Mouse (Mus musculus) kidney, adult 18-20 months (tissue): ENCODE results near the gene Kif16b.

ENCODE experiments used
- DNase-seq: peaks from one replicate; pipeline ENCODE4 v3.0.0; 2021

Gene Kif16b

DNA sequence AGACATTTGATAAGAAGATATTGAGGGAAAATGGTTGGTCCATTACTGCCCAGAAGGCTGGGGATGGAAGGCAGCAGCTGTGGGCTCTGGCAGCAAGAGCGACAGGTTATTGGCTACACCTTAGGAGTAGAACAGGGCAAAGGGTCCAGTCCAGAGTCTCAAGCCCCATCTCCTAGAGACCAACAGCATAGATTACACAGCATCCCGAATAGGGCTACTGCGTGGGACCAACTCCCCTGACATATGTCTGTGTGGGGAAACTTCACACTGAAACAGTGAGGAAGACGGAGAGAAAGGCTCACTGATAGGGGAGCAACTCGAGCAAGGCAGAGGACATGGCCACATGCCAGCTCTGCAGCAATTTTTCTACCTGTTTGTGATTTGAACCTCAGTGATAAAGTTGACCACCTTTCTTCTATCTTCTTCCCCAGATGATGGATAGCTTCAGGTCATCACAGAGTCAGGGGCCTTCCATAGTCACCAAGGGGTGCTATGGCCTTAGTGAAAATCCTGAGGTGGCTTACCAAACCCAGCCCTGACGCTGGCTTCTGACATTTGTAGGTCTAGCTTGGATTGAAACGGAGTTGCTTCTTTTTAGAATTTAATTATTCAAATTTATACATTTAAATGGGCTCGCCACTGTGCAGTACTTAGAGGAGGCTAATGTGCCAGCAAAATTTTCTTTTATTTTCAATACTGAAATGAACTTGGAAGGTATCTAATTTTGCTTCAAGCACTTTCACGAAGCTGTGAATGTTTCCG lies 170.1 kb downstream of the Kif16b start:
- no peak for DNase-seq

GRCm38 (mm10) chr2:142724215-142725001 lies 176.9 kb downstream of the Kif16b start:
- no peak for DNase-seq

DNA sequence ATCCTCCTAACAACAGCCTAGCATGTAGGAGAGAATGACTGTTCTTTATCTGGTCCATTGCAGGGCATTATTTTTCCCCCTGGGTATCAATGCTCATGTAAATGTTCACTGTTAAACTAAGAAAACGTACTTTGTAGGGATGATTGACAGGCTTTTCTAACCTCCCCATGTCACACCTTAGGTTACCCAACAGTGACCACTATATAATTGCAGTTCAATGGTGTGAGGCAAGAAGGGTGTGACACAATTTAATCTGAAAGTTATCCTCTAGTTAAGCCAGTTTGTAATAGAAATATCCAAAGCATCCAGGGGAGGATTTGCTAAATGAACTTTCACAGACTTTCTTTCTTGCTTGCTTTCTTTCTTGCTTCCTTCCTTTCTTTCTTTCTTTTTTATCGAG lies 181.2 kb downstream of the Kif16b start:
- DNase-seq = no peak

- no peak for DNase-seq
Measured at GRCm38 (mm10) chr2:142718998-142719397, 182.3 kb downstream of the Kif16b start.

DNA sequence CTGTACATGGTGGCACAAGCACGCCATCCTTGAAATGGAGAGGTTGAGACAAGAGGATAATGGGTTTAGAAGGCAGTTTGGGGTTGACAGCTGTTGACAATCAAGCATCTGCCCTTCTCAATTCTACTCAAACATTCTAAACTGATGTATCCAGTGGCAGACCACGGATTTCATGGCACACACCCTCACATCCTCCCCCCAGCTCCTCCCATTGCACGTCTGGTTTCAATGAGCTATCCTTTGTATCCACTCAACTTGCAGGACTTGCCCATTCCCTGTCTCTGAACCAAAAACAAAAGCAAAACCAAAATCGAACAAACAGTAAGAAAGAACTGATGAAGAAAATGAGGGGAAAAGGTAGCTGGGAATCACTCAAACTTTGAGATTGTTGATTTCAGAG lies 183.7 kb downstream of the Kif16b start:
- DNase-seq = no peak

DNA sequence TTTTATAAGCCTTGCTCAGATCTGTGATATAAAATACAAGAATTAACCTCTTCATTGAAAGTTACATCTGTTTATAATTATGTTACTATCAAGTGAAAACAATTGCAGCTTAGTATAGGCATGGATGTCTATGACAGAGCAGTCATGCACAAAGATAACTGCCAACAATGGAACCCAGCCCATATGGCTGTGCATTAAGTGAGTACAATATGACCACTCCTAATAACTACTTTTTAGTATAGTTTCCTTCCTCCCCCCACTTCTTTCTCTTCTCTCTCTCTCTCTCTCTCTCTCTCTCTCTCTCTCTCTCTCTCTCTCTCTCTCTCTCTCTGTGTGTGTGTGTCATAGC lies 185.4 kb downstream of the Kif16b start:
- DNase-seq = no peak

DNA sequence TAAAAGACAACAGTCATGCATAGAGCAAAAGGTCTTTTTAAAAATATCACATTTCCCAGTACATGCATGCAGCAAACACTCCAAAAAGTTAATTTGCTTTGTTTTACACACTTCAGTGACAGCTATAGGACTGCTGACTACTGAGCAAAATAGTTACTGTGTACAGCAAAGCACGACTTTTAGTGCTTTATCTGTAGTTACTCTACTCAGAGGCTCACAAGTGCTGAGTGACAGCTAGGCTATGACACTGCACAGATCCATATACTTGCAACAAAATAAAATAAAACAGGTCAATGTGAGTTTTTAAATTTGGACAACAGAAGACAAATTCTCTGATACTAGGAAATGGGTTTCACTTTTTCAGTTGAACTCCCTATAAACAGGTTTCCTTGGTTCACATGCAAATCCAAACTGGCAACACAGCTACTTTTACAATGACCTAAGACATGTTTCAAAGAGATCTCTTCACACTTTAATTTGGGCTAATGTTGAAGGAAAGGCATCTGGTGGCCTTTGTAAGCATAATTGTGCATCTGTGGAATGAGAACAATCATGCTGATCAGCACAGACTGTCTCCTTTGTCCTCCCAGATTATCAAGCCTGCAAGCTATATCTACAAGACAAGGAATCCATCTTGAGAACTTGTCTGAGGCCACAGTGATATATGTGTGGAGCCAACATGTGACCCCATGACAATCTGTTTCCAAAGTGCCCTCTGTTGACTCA lies 186.0 kb downstream of the Kif16b start:
- DNase-seq = no peak

DNA sequence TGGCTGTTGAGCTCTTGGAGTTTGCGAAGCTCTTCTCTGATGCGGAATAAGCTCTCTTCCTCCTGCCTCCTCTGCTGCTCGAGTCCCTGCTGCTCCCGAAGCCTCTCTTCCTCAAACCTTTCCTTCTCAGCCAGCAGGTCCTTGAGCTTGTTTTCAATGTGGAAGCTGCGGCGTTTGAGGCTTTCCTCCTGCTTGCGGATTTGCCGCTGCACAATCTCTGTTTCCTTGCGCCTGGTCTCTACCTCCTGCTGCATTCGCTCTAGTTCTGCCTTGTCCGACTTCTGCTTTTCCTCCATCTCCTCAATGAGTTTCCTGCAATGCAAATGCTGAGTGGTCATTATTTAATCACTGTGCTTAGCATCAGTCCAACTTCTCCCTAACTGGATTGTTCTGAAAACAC lies 188.6 kb downstream of the Kif16b start:
- no peak for DNase-seq

DNA sequence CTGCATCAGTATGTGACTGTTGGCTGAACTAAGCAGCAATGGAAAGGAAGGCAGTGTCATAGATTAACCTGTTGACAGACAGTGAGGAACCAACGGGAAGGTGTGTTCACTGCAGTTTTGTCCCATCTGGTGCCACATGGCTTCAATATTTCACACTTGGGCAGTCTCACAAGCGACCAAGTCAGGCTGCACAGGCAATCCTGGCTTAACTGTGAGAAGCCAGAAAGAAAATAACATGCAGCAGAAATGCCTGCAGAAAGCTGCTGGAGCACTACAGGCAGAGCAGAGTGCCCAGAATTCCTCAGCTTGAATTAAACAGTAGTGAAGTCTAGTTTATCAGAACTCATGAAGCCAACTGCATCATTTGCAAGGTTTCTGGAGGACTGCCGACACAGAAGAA lies 192.0 kb downstream of the Kif16b start:
- no peak for DNase-seq

- DNase-seq = no peak
Measured at GRCm38 (mm10) chr2:142700689-142701088, 200.6 kb downstream of the Kif16b start.

DNA sequence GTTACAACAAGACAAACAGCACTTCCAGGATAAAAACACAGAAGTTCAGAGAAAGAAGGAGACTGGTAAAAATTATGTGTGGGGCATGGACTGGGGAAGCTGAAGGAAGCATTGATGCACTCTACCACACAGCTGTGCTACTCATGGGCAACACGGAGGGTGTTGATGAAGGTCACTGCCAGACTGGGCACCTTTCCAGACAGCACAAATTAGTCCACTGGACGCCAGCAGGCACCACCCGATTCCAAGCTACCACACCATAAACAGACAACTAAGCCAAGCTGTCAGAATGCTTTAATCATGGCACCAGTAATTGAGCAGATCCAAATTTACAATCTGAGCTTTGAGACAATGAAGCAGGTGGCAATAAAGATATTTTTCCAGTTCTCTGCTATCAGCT lies 202.7 kb downstream of the Kif16b start:
- no peak for DNase-seq

DNA sequence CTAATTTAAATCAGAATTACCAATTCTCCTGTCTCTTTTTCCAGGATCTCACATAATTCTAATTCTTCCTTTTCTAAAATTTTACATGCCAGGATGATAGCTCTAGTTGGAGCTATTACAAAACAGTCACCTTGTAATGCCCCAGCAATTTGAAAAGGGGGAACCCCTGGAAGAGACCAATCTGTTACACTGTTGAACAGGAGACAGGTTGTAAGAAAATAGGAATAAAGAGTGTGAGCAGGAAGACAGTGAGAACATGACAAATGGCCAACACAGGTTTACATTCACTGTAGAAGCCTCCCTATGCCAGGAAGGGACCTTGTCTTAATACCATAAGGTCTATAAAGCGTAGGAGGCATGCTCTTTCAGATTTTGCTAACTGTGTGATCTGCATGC lies 206.4 kb downstream of the Kif16b start:
- no peak for DNase-seq

DNA sequence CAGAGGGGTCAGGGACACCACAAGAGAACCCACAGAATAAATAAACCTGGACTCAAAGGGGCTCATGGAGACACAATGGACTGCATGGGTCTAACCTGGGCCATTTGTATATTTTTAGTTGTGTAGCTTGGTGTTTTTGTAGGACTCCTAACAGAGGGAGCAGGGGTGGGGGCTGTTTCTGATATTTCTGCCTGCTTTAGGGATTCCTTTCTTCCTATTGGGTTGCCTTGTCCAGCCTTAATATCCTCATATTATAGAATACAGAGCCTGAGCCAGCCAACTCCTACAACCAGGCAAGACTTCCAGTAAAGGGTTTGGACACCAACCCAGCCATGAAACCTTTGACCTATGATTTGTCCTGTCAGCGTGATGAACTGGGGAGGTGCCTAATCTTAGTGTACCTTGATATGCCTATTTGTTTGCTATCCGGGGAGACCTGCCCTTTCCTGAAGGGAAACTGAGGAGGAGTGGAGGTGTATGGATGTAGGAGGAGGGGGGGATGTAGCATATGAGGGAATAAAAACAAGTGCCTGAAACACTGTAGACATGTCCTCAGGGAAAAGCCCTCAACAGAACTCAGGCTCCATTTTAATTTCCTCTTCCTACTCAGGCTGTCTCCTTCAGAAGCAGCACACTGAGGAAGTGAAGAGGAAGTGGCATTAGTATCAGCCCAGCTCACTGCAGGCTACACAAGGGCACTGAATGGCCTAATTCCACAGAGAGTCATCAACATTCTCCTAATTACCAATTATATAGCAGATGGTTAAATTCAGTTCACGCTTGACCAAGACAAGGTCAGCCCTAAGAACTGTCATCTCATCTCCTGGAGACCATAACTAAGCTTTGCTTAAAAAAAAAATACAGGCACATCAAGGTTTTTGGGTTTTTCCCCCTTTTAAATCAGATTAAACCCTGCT lies 207.1 kb downstream of the Kif16b start:
- DNase-seq = no peak

DNA sequence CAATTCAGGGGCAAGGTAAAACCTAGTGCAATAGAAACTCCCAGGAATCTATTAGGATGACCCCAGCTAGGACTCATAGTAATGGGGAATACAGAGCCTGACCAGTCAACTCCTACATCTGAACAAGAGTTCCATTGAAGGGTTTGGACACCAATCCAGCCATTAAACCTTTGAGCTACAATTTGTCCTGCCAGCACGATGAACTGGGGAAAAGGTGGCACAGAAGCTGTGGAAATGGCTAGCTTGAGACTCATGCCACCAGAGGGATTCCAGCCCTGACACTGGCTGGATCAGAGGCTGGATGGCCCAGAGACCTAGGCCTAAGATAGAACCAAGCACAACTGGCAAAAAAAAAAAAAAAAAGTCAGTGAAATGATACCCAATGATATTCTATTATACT lies 207.9 kb downstream of the Kif16b start:
- no peak for DNase-seq

DNA sequence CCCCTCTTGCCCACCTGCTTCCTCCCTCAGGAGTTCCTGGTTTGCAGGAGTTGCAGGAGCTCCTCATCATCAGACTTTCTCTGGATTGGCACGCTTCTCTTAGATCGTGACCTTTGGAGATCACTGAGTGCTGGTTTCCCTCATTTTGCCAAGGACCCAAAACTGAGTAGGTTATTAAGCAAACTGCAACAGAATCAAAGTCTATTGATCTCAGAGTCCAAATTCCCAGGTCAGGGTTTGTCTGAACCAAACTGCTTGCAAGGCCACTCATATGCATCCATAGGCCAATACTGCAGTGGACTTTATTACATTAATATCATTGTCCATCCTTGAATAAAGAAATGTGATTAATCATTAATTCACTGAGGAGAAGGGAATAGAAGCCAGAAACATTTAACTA lies 211.8 kb downstream of the Kif16b start:
- DNase-seq = no peak

DNA sequence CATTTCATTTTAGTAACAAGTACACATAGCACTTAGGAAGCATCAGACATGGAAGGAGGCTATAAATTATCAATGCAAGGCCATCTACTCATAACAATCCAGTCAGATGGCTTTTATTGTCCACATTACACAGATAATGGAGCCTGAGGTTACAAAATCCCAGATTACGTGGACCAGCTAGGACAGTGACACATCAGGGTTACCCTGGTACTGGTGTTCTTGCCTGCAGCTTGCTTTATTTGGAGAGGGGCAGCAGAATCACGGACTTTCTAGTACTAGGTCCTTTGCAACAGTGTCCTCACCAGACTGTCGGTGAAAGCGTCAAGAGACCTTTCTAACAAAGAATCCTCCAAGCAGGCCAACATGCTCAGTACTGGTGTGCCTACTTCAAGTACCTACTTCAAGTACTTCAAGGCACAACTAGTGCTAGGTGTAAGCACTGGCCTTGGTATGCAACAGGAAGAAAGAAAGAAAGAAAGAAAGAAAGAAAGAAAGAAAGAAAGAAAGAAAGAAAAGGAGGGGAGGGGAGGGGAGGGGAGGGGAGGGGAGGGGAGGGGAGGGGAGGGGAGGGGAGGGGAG lies 213.3 kb downstream of the Kif16b start:
- no peak for DNase-seq

DNA sequence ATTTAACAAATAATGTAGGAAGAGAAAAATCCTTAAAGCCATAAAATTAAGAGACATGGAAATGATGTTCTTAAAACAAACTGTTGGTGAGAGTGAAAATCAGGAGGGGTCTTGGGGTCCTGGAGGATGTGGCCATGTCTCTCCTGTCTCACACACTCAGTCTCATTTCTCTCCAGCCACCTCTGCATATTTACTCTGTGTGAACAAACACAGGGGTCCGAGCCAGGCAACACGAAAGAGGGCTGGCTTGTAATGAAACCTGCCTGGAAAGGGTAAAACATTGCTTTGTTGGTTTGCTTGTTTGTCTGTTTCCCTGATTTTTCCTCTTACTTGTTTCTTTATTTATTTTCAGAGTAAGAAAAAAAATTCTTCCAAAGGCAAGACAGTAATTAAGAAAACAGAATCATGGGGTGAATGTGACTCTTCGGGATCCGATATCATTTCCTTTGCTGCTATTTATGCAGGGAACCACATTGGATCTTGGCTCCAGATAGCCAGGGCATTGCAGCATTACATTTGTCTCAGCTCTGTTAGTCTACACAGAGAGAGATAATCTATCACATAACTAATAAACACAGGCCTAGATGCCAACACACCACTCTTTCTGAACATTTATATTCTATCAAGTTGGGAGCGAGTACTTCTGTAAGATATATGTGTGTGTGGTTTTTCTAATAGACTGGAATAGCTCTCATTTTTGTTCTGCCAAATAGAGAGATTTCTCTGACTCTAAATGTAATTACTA lies 218.2 kb downstream of the Kif16b start:
- DNase-seq = no peak

DNA sequence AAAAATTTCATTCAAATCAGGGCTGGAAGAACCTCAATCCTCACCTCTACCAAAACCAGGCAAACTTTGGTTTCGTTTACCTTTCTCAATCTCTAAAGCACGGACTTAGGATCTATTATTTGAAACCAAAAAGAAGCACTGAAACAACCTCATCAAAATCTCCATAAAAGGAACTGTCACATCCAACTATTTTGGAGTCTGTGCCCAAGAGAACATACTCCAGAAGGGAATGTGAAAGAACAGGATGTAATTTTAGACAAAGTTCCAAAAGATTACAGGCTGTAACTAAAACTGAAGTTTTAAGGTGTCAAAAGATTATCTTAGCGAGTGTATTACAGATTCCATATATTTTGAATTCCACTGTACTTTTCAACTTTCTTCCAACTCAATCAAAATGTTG lies 232.9 kb downstream of the Kif16b start:
- DNase-seq = no peak

DNA sequence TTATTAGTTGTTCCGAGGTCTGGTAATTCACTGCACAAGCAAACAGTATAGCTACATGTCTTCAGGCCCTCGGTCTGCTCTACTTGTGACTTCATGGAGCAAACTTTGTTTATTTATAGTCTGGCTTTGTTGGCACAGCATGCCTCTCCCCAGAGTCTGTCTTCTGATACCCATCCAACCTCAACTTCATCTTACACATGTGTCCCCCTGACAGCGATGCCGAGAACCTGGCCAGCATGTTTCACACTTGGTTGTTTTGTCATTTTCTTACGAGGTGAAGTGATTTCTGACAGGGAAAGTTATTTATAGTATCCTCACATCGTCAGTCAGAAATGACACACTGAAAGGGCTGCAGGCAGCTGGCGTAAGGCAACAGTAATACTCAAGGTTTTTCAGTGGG lies 249.7 kb downstream of the Kif16b start:
- no peak for DNase-seq

- no peak for DNase-seq
Measured at GRCm38 (mm10) chr2:142648023-142648453, 253.3 kb downstream of the Kif16b start.

GRCm38 (mm10) chr2:142646863-142647262 lies 254.5 kb downstream of the Kif16b start:
- no peak for DNase-seq

DNA sequence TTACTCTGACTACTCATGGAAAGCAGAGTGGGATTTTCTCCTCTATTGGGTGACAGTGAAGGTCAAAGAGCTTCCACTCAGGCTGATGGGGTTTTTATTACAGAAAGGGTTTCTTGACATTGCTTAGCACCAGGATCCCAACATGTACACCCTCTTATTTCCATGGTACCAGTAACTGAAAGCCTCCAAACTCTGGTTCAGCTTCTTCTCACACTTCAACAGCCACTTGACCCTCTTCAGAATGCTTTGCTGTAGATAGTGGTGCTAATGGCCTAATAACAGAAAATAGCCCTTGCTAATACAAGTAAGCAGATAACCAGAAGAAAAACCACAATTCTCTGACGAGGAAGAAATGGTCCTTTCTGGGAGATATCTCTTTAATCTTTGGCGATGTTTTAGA lies 259.6 kb downstream of the Kif16b start:
- no peak for DNase-seq
